Mouse (Mus musculus) hindbrain, embryonic 14.5 days (tissue): ENCODE measurements at regions not wholly inside any gene's neighbourhood (a gene's known extent, or its start where the extent isn't known, plus 50 kb on each side); places are given as distances from the start of the nearest gene placed in this dataset.

Experiments used
- ATAC-seq: fragments of 200-750 bp; cut with Nextera tagmentation; 2 replicates; pipeline ENCODE4 v1.8.0; 2017; ENCODE audit warnings: moderate number of reproducible peaks, mild to moderate bottlenecking, moderate TSS enrichment, moderate library complexity; ENCODE audit not compliant: low FRiP score
- DNase-seq: peaks from one replicate; pipeline ENCODE4 v3.0.0-alpha.2; 2015; ENCODE audit warnings: low spot score
- H3K27ac ChIP-seq: fragments of 300-500 bp; sonication (generic); 2 replicates; pipeline ENCODE4 v1.5.1; 2014; ENCODE audit warnings: mild to moderate bottlenecking, moderate library complexity
- H3K27me3 ChIP-seq: fragments of 300-500 bp; sonication (generic); 2 replicates; pipeline ENCODE4 v1.6.1; 2014; ENCODE audit warnings: mild to moderate bottlenecking, low read length, mixed read lengths; ENCODE audit not compliant: control insufficient read depth, insufficient read depth
- H3K36me3 ChIP-seq: fragments of 300-500 bp; sonication (generic); replicated peaks from 2 replicates; pipeline ENCODE4 v1.6.1; 2014; ENCODE audit not compliant: control insufficient read depth, insufficient read depth
- H3K4me1 ChIP-seq: fragments of 300-500 bp; sonication (generic); replicated peaks from 2 replicates; pipeline ENCODE4 v1.6.1; 2014; ENCODE audit warnings: antibody characterized with exemption, low read length, mixed read lengths; ENCODE audit not compliant: control insufficient read depth, insufficient read depth
- H3K4me2 ChIP-seq: fragments of 300-500 bp; sonication (generic); replicated peaks from 2 replicates; pipeline ENCODE4 v1.6.1; 2014; ENCODE audit warnings: mild to moderate bottlenecking, moderate library complexity
- H3K4me3 ChIP-seq: fragments of 300-500 bp; sonication (generic); replicated peaks from 2 replicates; pipeline ENCODE4 v1.5.1; 2014; ENCODE audit warnings: mild to moderate bottlenecking, low read length
- H3K9ac ChIP-seq: fragments of 300-500 bp; sonication (generic); 2 replicates; pipeline ENCODE4 v1.6.1; 2014
- H3K9me3 ChIP-seq: fragments of 300-500 bp; sonication (generic); 2 replicates; pipeline ENCODE4 v1.6.1; 2016; ENCODE audit warnings: low read length; ENCODE audit not compliant: control insufficient read depth
- WGBS: fragments of 180-500 bp; shearing (Covaris S2); extraction: QIAGEN DNeasy Blood & Tissue Kit; methylation state at CpG from one replicate; pipeline ENCODE4 v1.1.7; 2014; 5-methylcytosine and 5-hydroxymethylcytosine counted together

- Histone ChIP-seq H3K4me2 (no peak overlapping the region), H3K4me3 (no peak overlapping the region), H3K9ac (no peak overlapping the region), H3K4me1 (no peaks in the 10 kb centered on the region), H3K27me3 (no peaks in the 10 kb centered on the region), H3K9me3 (no peaks in the 10 kb centered on the region), H3K36me3 (no peaks in the 10 kb centered on the region), H3K27ac (no peak overlapping the region)
- no peak for ATAC-seq
- 83% methylated on average over 5 of the region's 5 CpGs for WGBS
- DNase-seq: no peak
Observed at GRCm38 (mm10) chr12:77085894-77086293, 123.9 kb upstream of the Max start.

GRCm38 (mm10) chr12:77085244-77085643 lies 123.2 kb upstream of the Max start:
- H3K36me3 ChIP-seq: no peaks in the 10 kb centered on the region
- H3K4me3 ChIP-seq: no peak overlapping the region
- ATAC-seq (no peak), DNase-seq (no peak)
- no peaks in the 10 kb centered on the region for H3K27me3 ChIP-seq
- WGBS: 93% methylated on average over 7 of the region's 7 CpGs
- no peaks in the 10 kb centered on the region for H3K4me1 ChIP-seq
- H3K4me2 ChIP-seq: no peak overlapping the region
- H3K27ac ChIP-seq: no peak overlapping the region
- H3K9ac ChIP-seq: no peak overlapping the region
- no peaks in the 10 kb centered on the region for H3K9me3 ChIP-seq

GRCm38 (mm10) chr12:77084744-77085143 lies 122.7 kb upstream of the Max start:
- H3K4me1 ChIP-seq: no peaks in the 10 kb centered on the region
- no peak overlapping the region for H3K27ac ChIP-seq
- H3K9ac ChIP-seq: no peak overlapping the region
- no peak overlapping the region for H3K4me3 ChIP-seq
- 87% methylated on average over 5 of the region's 5 CpGs for WGBS
- no peaks in the 10 kb centered on the region for H3K27me3 ChIP-seq
- no peaks in the 10 kb centered on the region for H3K36me3 ChIP-seq
- H3K4me2 ChIP-seq: no peak overlapping the region
- ATAC-seq: no peak
- DNase-seq: no peak
- no peaks in the 10 kb centered on the region for H3K9me3 ChIP-seq

- Histone ChIP-seq H3K4me2 (no peak overlapping the region), H3K27ac (no peak overlapping the region), H3K9me3 (no peaks in the 10 kb centered on the region), H3K27me3 (no peaks in the 10 kb centered on the region), H3K4me3 (no peak overlapping the region), H3K4me1 (no peaks in the 10 kb centered on the region), H3K36me3 (no peaks in the 10 kb centered on the region), H3K9ac (no peak overlapping the region)
- DNase-seq (no peak), ATAC-seq (no peak)
- 75% methylated on average over 1 of the region's 1 CpGs for WGBS
Observed at GRCm38 (mm10) chr12:77084343-77084742, 122.3 kb upstream of the Max start.

- no peaks in the 10 kb centered on the region for H3K36me3 ChIP-seq
- no peak overlapping the region for H3K4me3 ChIP-seq
- DNase-seq (no peak), ATAC-seq (no peak)
- H3K27me3 ChIP-seq: no peaks in the 10 kb centered on the region
- H3K4me2 ChIP-seq: no peak overlapping the region
- H3K9me3 ChIP-seq: no peaks in the 10 kb centered on the region
- H3K27ac ChIP-seq: no peak overlapping the region
- no peaks in the 10 kb centered on the region for H3K4me1 ChIP-seq
- no peak overlapping the region for H3K9ac ChIP-seq
- 92% methylated on average over 6 of the region's 6 CpGs for WGBS
Observed at GRCm38 (mm10) chr12:77083760-77084159, 121.8 kb upstream of the Max start.

GRCm38 (mm10) chr12:77081774-77082173 lies 119.8 kb upstream of the Max start:
- Histone ChIP-seq H3K27me3 (no peaks in the 10 kb centered on the region), H3K4me1 (no peaks in the 10 kb centered on the region), H3K9ac (no peak overlapping the region), H3K9me3 (no peaks in the 10 kb centered on the region), H3K4me2 (no peak overlapping the region), H3K36me3 (no peaks in the 10 kb centered on the region), H3K4me3 (no peak overlapping the region), H3K27ac (no peak overlapping the region)
- WGBS: 87% methylated on average over 2 of the region's 2 CpGs
- ATAC-seq (no peak), DNase-seq (no peak)

- ATAC-seq (no peak), DNase-seq (no peak)
- H3K9me3 ChIP-seq: no peaks in the 10 kb centered on the region
- H3K4me1 ChIP-seq: no peaks in the 10 kb centered on the region
- no peak overlapping the region for H3K4me2 ChIP-seq
- no peak overlapping the region for H3K27ac ChIP-seq
- WGBS: 81% methylated on average over 3 of the region's 3 CpGs
- no peak overlapping the region for H3K4me3 ChIP-seq
- no peaks in the 10 kb centered on the region for H3K36me3 ChIP-seq
- no peaks in the 10 kb centered on the region for H3K27me3 ChIP-seq
- no peak overlapping the region for H3K9ac ChIP-seq
Observed at GRCm38 (mm10) chr12:77079481-77079880, 117.5 kb upstream of the Max start.

GRCm38 (mm10) chr12:77076678-77077077 lies 114.7 kb upstream of the Max start:
- 94% methylated on average over 5 of the region's 5 CpGs for WGBS
- no peaks in the 10 kb centered on the region for H3K36me3 ChIP-seq
- H3K4me1 ChIP-seq: no peaks in the 10 kb centered on the region
- no peak for DNase-seq
- H3K4me3 ChIP-seq: no peak overlapping the region
- no peaks in the 10 kb centered on the region for H3K27me3 ChIP-seq
- H3K9ac ChIP-seq: no peak overlapping the region
- no peak for ATAC-seq
- H3K27ac ChIP-seq: no peak overlapping the region
- no peaks in the 10 kb centered on the region for H3K9me3 ChIP-seq
- no peak overlapping the region for H3K4me2 ChIP-seq

GRCm38 (mm10) chr12:77074602-77075001 lies 112.6 kb upstream of the Max start:
- ATAC-seq (no peak), DNase-seq (no peak)
- no peak overlapping the region for H3K4me2 ChIP-seq
- H3K4me1 ChIP-seq: no peaks in the 10 kb centered on the region
- no peaks in the 10 kb centered on the region for H3K36me3 ChIP-seq
- no peak overlapping the region for H3K9ac ChIP-seq
- no peak overlapping the region for H3K4me3 ChIP-seq
- WGBS: 86% methylated on average over 2 of the region's 2 CpGs
- no peaks in the 10 kb centered on the region for H3K9me3 ChIP-seq
- H3K27ac ChIP-seq: no peak overlapping the region
- H3K27me3 ChIP-seq: no peaks in the 10 kb centered on the region

- Histone ChIP-seq H3K9me3 (no peaks in the 10 kb centered on the region), H3K4me3 (no peak overlapping the region), H3K27ac (no peak overlapping the region), H3K4me2 (no peak overlapping the region), H3K36me3 (no peaks in the 10 kb centered on the region), H3K9ac (no peak overlapping the region), H3K4me1 (no peaks in the 10 kb centered on the region), H3K27me3 (no peaks in the 10 kb centered on the region)
- 58% methylated on average over 1 of the region's 1 CpGs for WGBS
- ATAC-seq (no peak), DNase-seq (no peak)
Observed at GRCm38 (mm10) chr12:77071700-77072099, 109.7 kb upstream of the Max start.
